Mouse (Mus musculus): ENCODE data around the gene Prkci.

GRCm38 (mm10) chr3:31085000-31085399 lies 89.5 kb downstream of the Prkci start:
- no peak for TF ChIP-seq GATA1 (IDR thresholded peaks at IDR 0.05; ENCODE audit: low read length)
- no peak for TF ChIP-seq TAL1 (IDR thresholded peaks at IDR 0.05; ENCODE audit: low read length)

All from erythroblast, embryonic 14.5 days (primary cell).